Mouse (Mus musculus) layer of hippocampus, postnatal 14 days (tissue): ENCODE measurements at regions not wholly inside any gene's neighbourhood (a gene's known extent, or its start where the extent isn't known, plus 50 kb on each side); places are given as distances from the start of the nearest gene placed in this dataset.

Source experiments
- DNase-seq, 2 experiments: peaks; one replicate each; pipeline ENCODE4 v3.0.0; 2021 to 2022; ENCODE audit warnings: low spot score in 2 of 2, mixed read lengths in 1 of 2

- DNase-seq = no peak
Observed at GRCm38 (mm10) chr8:80117328-80117727, 59.5 kb upstream of the Hhip start.
